Mouse (Mus musculus) splenic B cell, adult 2 months (primary cell): Measurements from ENCODE around the gene Sh3bp2.

Experiments used
- DNase-seq: peaks from one replicate; pipeline ENCODE4 v3.0.0-alpha.2; 2011; ENCODE audit warnings: low read depth, low spot score
- H3K27me3 ChIP-seq: 2 replicates; pipeline ENCODE4 v1.6.1; 2012; ENCODE audit warnings: mild to moderate bottlenecking, low read length, moderate library complexity, mixed read lengths; ENCODE audit not compliant: control insufficient read depth, poor library complexity, insufficient read depth, severe bottlenecking
- H3K36me3 ChIP-seq: 2 replicates; pipeline ENCODE4 v1.6.1; 2012; ENCODE audit warnings: mild to moderate bottlenecking, low read length, moderate library complexity, mixed read lengths; ENCODE audit not compliant: control insufficient read depth, poor library complexity, insufficient read depth, severe bottlenecking

Sh3bp2 gene

DNA sequence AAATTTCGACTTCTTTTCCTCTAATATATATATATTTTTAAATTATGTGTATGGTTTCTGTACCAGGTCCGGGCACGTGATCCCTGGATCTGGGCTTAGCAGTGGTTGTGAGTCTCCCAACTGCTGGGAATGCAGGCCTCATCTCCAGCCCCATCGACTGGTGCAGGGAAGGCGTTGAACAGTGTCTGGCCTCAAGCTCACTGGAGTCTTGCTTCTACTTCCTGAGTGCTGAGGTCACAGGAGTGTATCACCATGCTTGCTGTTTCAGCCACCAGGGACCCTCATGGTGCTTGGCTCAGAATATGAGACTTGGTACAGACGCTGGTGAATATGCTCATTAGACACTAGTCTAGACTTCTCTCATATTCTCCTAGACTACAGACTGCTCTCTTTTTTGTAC is 67.0 kb downstream of the Sh3bp2 start:
- no peaks in the 10 kb centered on the region for H3K27me3 ChIP-seq

DNA sequence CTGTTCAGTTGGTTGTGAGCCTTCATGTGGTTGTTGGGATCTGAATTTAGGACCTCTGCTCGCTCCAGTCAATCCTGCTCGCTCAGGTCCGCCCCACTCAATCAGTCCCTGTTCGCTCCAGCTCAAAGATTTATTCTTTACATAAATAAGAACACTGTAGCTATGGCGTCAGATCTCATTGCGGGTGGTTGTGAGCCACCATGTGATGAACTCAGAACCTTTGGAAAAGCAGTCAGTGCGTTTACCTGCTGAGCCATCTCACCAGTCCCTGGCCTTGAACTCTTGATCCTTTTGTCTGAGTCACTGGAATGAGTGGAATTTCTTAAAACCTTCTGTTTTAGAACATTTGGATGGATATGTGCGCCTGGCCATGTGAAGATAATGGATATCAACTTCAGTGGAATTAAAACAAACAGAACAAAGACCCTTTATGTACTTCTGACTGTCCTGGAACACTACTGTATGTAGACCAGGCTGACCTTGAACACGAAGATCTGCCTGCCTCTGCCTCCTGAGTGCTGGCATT is 67.6 kb downstream of the Sh3bp2 start:
- H3K36me3 ChIP-seq, result peaks cover 5% of the 10 kb centered on the region
- DNase-seq, result no peak
- H3K27me3 ChIP-seq, result no peaks in the 10 kb centered on the region

More for the DNA sequence above, 67.0 kb downstream of the Sh3bp2 start:
- peaks cover 3% of the 10 kb centered on the region; the same call in 1 of the 2 replicates for H3K36me3 ChIP-seq
- DNase-seq, result no peak

DNA sequence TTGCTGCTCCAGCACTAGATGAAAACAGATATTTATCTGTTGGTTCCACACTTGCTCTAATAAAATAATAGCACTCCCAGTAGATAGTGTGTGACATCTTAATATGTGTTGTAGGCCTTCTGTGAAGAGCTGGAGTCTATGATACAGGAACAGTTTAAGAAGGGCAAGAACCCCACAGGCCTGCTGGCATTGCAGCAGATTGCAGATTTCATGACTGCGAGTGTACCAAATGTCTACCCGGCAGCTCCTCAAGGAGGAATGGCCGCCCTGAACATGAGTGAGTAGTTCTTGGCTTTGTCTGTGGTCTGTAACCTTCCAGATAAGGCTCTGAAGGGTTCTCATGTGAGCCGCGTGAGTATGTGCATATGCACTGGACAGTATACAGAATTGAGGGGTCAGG is 78.9 kb downstream of the Sh3bp2 start:
- Histone ChIP-seq H3K27me3 (no peaks in the 10 kb centered on the region), H3K36me3 (peaks cover 15% of the 10 kb centered on the region)

DNA sequence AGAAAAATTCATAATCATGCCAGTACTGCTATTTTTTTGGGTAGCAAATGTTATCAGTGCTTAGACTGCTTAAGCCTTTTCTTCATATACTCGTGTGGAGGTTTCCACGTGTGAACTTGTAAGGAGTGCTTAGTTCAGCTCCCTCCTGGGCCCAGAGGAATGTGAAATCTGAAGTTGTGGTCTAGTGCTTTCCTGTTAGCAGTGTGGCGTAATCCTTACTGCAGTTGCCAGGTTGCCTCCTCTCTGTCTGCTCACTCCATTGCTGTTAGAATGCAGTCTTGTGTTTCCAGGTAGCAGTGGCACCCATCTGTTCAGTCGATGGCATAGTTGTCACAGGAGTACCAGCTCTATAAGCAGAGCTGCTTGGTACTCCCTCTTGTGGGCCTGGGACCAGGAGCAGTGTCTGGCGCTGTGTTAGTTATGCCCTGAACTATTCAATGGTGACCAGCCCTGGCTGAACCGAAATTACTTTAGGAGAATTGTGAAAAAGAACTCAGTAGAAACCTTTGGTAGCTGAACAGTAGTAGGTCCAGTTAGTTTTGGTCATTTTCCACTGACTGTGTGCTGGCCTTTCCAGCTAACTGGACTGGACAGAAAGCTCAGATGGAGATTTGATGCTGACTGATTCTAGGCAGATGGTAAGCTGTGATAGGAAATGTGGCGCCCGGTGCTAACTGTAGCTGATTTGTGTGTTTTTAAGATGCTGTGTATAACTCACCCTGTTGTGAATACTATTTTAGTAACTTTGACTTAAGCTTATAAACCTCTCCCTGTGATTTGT is 81.7 kb downstream of the Sh3bp2 start:
- no peaks in the 10 kb centered on the region for H3K27me3 ChIP-seq

More for the DNA sequence above, 78.9 kb downstream of the Sh3bp2 start:
- DNase-seq, result no peak

DNA sequence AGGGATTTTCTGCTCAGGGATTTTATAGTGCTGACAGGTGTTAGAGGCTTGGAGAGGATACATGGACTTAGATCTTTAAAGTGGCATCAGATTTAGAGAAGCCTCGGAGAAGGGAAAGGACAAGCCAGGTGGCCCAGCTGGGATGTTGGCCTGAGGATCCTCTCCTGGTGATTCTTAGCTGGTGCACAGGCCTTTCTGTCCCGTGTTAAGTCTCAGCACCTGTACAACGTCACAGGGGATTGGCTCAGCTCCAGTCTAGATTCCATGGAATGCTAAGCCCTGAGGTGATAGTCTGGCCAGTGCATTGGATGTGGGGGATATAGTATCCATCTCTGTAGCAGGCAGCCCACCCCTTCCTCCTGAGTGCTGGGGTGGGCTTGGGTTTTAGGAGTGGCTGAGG is 82.6 kb downstream of the Sh3bp2 start:
- Histone ChIP-seq H3K27me3 (no peaks in the 10 kb centered on the region), H3K36me3 (peaks cover 23% of the 10 kb centered on the region)
- no peak for DNase-seq

More for the DNA sequence above, 81.7 kb downstream of the Sh3bp2 start:
- H3K36me3 ChIP-seq, result peaks cover 20% of the 10 kb centered on the region
- peak; percentile 5 for DNase-seq

DNA sequence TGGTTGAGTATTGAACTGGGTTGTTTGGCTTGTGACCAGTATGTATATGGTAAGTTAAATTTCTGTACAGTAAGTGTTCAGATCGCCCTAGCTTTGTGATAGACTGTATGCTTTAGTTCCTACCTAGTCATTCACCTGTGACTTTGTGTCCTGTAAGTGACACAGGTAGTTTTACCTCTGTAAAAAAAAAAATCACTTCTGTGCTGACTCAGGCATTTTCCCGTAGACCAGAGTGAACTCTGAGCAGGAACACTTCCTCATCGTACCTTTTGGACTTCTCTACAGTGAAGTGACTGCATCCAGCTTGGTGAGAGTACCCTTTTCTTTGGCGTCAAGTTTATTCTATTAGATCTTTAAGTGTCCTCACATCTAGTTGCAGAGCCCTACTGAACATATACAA is 84.3 kb downstream of the Sh3bp2 start:
- no peaks in the 10 kb centered on the region for H3K27me3 ChIP-seq
- DNase-seq, result no peak

More for the DNA sequence above, 84.3 kb downstream of the Sh3bp2 start:
- H3K36me3 ChIP-seq, result peaks cover 18% of the 10 kb centered on the region
